Mouse (Mus musculus): ENCODE data around the gene Kera.
A peak's percentile ranks its signal among the peaks of the same experiment; 100 is the strongest.

Gene Kera

GRCm38 (mm10) chr10:97606579-97606978, at the start of gene Kera:
Gene Kera (plus strand): TSS chr10:97606879.
- no peak for DNase-seq

- no peak for DNase-seq
Measured at GRCm38 (mm10) chr10:97564957-97565856, 41.5 kb upstream of the Kera start, which contains the start of gene Lum. Gene Lum (plus strand): TSS chr10:97565128.

GRCm38 (mm10) chr10:97567489-97568135, 39.1 kb upstream of the Kera start:
- DNase-seq = peak; percentile 35

- DNase-seq = no peak
Measured at GRCm38 (mm10) chr10:97582543-97583231, 24.0 kb upstream of the Kera start.

- DNase-seq = no peak
Measured at GRCm38 (mm10) chr10:97584176-97584575, 22.5 kb upstream of the Kera start.

GRCm38 (mm10) chr10:97587159-97587558, 19.5 kb upstream of the Kera start:
- DNase-seq = no peak

GRCm38 (mm10) chr10:97589574-97589973, 17.1 kb upstream of the Kera start:
- DNase-seq = no peak

- no peak for DNase-seq
Measured at GRCm38 (mm10) chr10:97591036-97591435, 15.6 kb upstream of the Kera start.

GRCm38 (mm10) chr10:97591685-97592084, 15.0 kb upstream of the Kera start:
- no peak for DNase-seq

GRCm38 (mm10) chr10:97595680-97596079, 11.0 kb upstream of the Kera start:
- DNase-seq = no peak

- DNase-seq = no peak
Measured at GRCm38 (mm10) chr10:97601744-97602143, 4.9 kb upstream of the Kera start.

GRCm38 (mm10) chr10:97603256-97603655, 3.4 kb upstream of the Kera start:
- no peak for DNase-seq

- DNase-seq = no peak
Measured at GRCm38 (mm10) chr10:97622328-97622727, 15.6 kb downstream of the Kera start.

- DNase-seq = no peak
Measured at GRCm38 (mm10) chr10:97624381-97624780, 17.7 kb downstream of the Kera start.

GRCm38 (mm10) chr10:97625116-97625515, 18.4 kb downstream of the Kera start:
- no peak for DNase-seq

GRCm38 (mm10) chr10:97626543-97626942, 19.9 kb downstream of the Kera start:
- no peak for DNase-seq

GRCm38 (mm10) chr10:97631061-97631460, 24.4 kb downstream of the Kera start:
- DNase-seq = no peak

GRCm38 (mm10) chr10:97641926-97642325, 35.2 kb downstream of the Kera start:
- no peak for DNase-seq

GRCm38 (mm10) chr10:97643768-97644167, 37.1 kb downstream of the Kera start, which contains the start of gene Epyc:
Gene Epyc (plus strand): TSS chr10:97644068.
- DNase-seq = no peak

- no peak for DNase-seq
Measured at GRCm38 (mm10) chr10:97650334-97650733, 43.7 kb downstream of the Kera start.

- no peak for DNase-seq
Measured at GRCm38 (mm10) chr10:97659489-97659888, 52.8 kb downstream of the Kera start.

Measured in thymus, postnatal 4 days (tissue).